Mouse (Mus musculus) adipose tissue, adult 10 weeks (tissue): ENCODE data around the gene Olfr1506. TPM values are rescaled to one million over a fixed set of nuclear protein-coding genes. Genes with fewer than 3 reads are reported as not detected.

Source experiments
- polyA plus RNA-seq: library from polyadenylated mRNA; stranded (reverse); fragments of 350-450 nt; fragmentation: Illumina TruSeq; extraction: RNeasy Lipid Tissue Mini Kit (QIAGEN cat#74804); gene quantifications from one replicate; pipeline ENCODE4 v1.2.3, GENCODE M21; 2014; ENCODE audit warnings: low read depth, low replicate concordance

Gene Olfr1506
- not detected for polyA plus RNA-seq

GRCm38 (mm10) chr2:90224393-90224792 lies at the start of gene Olfr1506:
Gene Olfr1506 (minus strand): TSS chr2:90224493.

GRCm38 (mm10) chr2:90270932-90271331 lies 46.6 kb upstream of the Olfr1506 start, which contains the start of gene Olfr1271:
Gene Olfr1271 (minus strand): TSS chr2:90271032.

GRCm38 (mm10) chr2:90257492-90257891 lies 33.2 kb upstream of the Olfr1506 start, which contains the start of gene Olfr142:
Gene Olfr142 (minus strand): TSS chr2:90257592.

Other genes with a start within 250 kb of the Olfr1506 start
- gene Olfr1261, start 233.3 kb downstream of the Olfr1506 start, polyA plus RNA-seq, result not detected
- gene Olfr1262, start 224.3 kb downstream of the Olfr1506 start, polyA plus RNA-seq, result not detected
- not detected for gene Olfr1263, start 212.4 kb downstream of the Olfr1506 start, polyA plus RNA-seq
- not detected for gene Olfr1264, start 198.9 kb downstream of the Olfr1506 start, polyA plus RNA-seq
- not detected for gene Olfr1265, start 189.2 kb downstream of the Olfr1506 start, polyA plus RNA-seq
- not detected for gene Olfr140, start 160.9 kb downstream of the Olfr1506 start, polyA plus RNA-seq
- not detected for gene Olfr1269, start 103.1 kb downstream of the Olfr1506 start, polyA plus RNA-seq
- not detected for gene Olfr32, start 82.2 kb downstream of the Olfr1506 start, polyA plus RNA-seq
- not detected for gene Olfr1270, start 71.4 kb downstream of the Olfr1506 start, polyA plus RNA-seq
- not detected for gene Olfr142, start 33.1 kb upstream of the Olfr1506 start, polyA plus RNA-seq
- gene Olfr1271, start 46.5 kb upstream of the Olfr1506 start, polyA plus RNA-seq, result not detected
- not detected for gene Olfr1272, start 68.3 kb upstream of the Olfr1506 start, polyA plus RNA-seq
- not detected for gene Gm13769, start 97.7 kb upstream of the Olfr1506 start, polyA plus RNA-seq
- not detected for gene Olfr1274-ps, start 174.2 kb upstream of the Olfr1506 start, polyA plus RNA-seq